Mouse (Mus musculus): ENCODE results near the gene Gng8.

Gng8 gene

DNA sequence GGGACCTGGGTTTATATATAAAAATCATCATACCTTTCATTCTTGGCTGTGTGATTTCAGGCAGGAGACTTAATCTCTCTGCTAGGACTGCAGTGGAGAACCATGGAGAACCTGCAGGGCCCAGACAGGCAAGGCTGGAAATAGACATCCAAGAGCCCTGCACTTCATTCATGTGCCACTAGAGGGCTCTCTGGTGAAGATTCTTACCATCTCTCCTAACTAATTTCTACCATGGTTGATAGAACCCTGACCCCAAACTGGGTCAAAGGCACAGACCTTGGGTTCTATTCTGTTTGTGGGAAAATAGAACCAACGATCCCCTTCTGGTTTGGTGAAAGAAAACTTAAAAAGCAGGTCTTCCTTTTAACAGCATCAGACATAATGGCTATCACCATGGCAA is 39.3 kb downstream of the Gng8 start:
- peak; percentile 79 for DNase-seq

DNA sequence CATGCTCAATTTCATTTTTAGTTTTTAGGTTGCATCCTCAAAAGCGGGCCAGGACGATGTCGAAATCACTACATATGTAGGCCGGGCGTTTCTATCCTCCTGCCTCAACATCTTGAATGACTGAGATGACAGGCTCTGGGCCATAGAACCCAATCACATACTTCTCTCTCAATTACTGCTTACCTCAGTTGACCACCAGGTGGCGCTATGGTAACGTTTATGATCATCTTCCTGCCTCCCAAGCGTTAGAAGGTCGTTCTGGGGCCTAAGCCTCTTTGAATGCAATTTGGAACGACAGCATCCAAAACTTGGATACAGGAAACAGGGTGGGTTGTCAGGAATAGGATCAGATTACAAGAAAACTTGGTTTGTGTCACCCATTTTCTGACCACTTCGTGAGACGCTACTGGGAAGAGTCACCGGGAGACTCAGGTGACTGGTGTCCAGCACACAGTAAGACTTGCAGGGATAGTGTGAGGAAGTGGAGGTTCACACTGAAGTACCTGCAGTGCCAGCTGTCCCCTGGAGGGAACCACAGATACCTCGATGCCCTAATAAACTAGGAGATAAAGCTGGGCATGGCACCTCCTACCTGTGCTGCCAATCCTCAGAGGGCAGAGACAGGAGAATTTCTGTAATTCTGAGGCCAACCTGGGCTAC is 40.5 kb downstream of the Gng8 start:
- peak; percentile 90 for DNase-seq

- peak; percentile 75 for DNase-seq
Measured at GRCm38 (mm10) chr7:16932704-16933577, 41.4 kb downstream of the Gng8 start.

DNA sequence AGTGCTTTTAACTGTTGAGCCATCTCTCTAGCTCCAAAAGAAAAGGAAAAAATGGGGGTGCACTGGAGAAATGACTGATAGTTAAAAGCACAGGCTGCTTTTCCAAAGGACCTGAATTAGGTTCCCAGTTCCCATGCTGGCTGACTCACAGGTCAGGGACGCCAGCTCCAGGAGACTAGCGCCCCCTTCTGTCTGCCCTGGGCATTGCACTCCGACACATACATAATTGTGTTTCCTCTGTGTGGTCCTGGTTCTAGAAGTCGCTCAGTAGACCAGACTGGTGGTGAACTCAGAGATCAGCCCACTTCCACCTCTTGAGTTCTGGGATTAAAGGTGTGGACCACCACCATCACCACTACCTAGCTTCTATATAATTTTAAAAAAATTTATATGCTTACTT is 45.7 kb downstream of the Gng8 start:
- no peak for DNase-seq

DNA sequence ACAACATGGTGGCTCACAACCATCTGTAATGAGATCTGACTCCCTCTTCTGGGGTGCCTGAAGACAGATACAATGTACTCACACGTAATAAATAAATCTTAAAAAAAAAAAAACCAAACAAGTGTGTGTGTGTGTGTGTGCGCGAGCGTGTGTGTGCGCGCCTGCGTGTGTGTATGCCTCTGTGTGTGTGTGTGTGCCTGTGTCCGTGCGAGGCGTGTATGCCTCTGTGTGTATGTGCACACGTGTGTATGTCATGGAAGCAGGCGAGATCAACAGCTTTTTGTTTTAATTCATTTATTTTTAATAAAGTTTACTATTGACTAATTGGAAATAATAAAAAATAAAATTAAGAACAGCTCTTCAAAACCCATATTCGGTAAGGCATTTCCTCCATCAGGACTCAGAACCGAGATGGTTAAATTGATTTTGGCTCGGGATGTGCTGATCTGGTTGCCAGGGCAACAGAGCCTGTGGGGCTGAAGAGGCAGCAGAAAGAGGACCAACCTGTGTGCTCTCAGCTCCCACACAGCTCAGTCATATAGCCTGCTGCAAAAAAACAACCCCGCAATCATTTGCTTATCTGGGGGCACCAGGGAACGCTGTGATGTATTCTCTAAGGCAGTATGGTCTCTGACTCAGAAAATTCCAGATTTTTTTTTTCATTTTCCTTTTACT is 46.7 kb downstream of the Gng8 start:
- no peak for DNase-seq

DNA sequence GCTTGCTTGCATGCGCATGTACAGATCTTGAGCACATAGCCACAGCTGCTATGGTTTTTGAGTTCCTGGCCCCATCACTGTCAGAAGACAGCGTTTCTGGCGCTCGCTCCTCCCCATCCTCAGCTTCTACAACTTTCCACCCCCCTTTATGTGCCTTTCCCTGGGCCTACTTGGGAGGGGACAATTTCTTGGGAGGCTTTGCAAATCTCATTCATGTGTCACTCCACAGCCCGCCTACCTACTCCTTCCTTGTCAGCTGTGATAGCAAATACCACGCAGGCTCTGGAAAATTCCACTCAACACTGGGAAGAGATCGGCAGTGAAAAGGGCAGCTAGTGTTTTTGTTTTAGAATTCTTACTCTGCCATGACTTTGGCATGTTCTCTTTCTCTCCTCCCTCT is 48.7 kb downstream of the Gng8 start:
- DNase-seq = no peak

DNA sequence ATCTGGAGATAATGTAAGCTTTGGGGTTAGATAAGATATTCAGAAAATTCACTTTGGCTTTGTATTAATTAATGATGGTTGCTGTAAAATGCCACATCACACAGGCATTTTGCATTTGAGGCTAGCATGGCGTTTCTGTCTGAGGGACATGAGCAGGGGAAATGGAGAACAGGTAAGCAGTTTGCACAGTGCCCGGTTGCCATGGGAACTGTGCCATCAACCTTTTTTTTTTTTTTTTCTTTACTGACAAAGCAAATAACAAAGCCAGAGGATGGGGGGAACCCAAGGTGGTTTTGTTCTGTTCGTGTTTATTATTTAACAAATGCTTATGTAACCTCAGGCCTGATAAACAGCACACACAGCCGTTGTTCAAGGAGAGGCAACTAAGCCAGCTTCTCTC is 51.3 kb downstream of the Gng8 start:
- DNase-seq = no peak

DNA sequence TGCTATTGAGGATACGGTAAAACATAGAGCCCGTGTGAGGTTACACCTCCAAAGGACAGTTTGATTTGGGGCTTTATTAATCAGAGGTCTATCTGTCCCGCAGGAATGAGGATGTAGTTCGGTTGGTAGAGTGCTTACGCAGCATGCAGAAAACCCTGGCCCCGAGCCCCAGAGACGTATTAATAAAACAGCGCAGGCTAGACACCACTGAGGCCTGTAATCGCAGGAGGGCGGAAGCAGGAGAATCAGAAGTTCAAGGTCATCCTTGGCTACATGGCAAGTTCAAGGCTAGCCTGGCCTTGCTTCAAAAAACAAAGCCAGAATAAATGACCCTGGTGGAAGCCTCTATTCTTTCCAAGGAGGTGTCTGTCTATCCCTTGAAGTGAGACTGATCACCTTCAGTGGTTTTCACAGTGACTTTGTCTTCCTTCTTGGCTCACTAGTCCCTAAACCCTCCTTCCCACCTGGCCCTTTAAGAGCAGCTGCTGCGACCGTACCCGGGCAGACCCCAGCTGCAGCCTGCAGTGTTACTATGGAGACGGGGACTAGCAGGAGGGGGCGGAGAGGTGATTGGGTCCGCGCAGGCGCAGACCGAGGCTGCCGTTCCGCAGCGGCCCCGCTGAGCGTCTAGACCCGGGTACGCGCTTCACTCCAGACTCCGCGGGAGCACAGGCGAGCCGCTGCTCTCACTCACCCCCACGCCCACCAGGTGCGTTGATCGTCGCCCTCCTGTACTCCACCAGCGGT is 52.6 kb downstream of the Gng8 start, which contains the start of gene Pnmal2:
Gene Pnmal2 (plus strand): TSS at position 622 of the 747 bp plus-strand sequence.
- peak; percentile 73 for DNase-seq

DNA sequence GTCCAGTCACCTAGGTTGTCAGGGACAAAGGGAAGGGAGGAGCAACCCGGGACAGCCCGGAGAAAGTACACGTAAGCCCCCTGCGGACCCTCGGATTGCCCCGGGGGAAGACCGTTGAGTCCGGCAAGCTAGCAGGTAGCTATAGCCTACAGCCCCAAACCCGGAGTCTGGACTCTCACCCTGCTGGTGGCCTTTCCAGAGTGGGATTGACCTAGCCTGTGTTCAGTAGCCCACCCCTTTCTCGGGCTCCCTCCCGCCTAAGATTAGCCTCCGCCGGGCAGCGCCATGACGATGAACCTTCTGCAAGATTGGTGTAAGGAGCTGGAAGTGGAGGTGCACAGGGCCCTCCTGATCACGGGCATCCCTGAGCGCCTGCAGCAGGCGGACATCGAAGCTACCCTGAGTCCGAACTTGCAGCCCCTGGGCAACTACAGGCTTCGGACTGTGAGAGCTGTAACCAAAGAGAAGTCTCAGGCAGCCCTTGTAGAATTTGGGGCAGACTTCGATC is 53.3 kb downstream of the Gng8 start:
- no peak for DNase-seq

All from lung, postnatal 14 days (tissue).